ENCODE assay signal across 8 mouse cellular contexts in genomic region chr2:124609711-124610585, GRCm38 (mm10).
A peak's percentile ranks its signal among the peaks of the same experiment; 100 is the strongest.
DNase-seq lines count a peak whose midpoint lies in the region; ATAC-seq and TF ChIP-seq lines count a peak whose summit lies in the region.

No protein-coding gene starts in this region.

- peak overlapping the region; percentile 67 for H3K4me3 ChIP-seq in lung, adult 2 months (replicated peaks; ENCODE audit: extremely low read depth, low read depth, low read length)
- H3K4me3 ChIP-seq in olfactory bulb, adult 2 months (ENCODE audit: insufficient read depth, low read depth, low read length), result peak overlapping the region; percentile 87

- TF ChIP-seq CTCF in lung, adult 2 months (IDR thresholded peaks at IDR 0.05; ENCODE audit: insufficient read depth, low read length), result no peak
- peak; percentile 6; the same call in 1 of the 2 replicates for TF ChIP-seq CTCF in olfactory bulb, adult 2 months (IDR thresholded peaks at IDR 0.05; ENCODE audit: insufficient read depth, low read depth, low read length)

- peak; percentile 83 for DNase-seq in Muller cell, postnatal 12 days (ENCODE audit: inconsistent ontology term)
- DNase-seq in cerebellum, adult 9-10 months, result peak; percentile 77
- DNase-seq in frontal cortex, adult 2 months (ENCODE audit: extremely low spot score in 1 of 2, low spot score in 1 of 2), result peak; percentile 55 to 73
- DNase-seq in layer of hippocampus, adult 8-10 months (ENCODE audit: low spot score in 2 of 2), result peak; percentile 78 to 84
- DNase-seq in lung, adult 2 months, result peak; percentile 86
- peak; percentile 14 to 22 for DNase-seq in thymus, postnatal 36 days

- ATAC-seq in hematopoietic stem cell, adult 5-6 weeks (replicated peaks in 1 of 2; ENCODE audit: insufficient read depth in 1 of 2, low FRiP score in 2 of 2, low TSS enrichment in 1 of 2, low read depth in 1 of 2, poor library complexity in 2 of 2, severe bottlenecking in 2 of 2), result peak; percentile 58 to 65

- WGBS in lung, adult 2 months, result under 1% methylated on average over 80 of the region's 80 CpGs
- WGBS in olfactory bulb, adult 2 months, result under 1% methylated on average over 78 of the region's 80 CpGs

- peaks cover 6% of the 10 kb centered on the region for H3K4me1 ChIP-seq in lung, adult 2 months (ENCODE audit: control insufficient read depth, insufficient read depth, low read length)
- peaks cover 13% of the 10 kb centered on the region for H3K4me1 ChIP-seq in olfactory bulb, adult 2 months (ENCODE audit: control insufficient read depth, insufficient read depth, low read length)

- peak; percentile 79; the same call in 1 of the 2 replicates for TF ChIP-seq POLR2A in lung, adult 2 months (IDR thresholded peaks at IDR 0.05; ENCODE audit: borderline replicate concordance, extremely low read depth, low read depth, low read length)
- TF ChIP-seq POLR2A in olfactory bulb, adult 2 months (IDR thresholded peaks at IDR 0.05; ENCODE audit: insufficient read depth, low read depth, low read length), result no peak

- H3K27ac ChIP-seq in olfactory bulb, adult 2 months (ENCODE audit: insufficient read depth, low read depth, low read length), result peak overlapping the region; percentile 74

Comparison
In these comparisons a context has a peak if more than half of its experiments do, and no peak if none do; other contexts are left out.
1. Peak in every context shown above with its lines: DNase-seq, ATAC-seq, H3K4me3 ChIP-seq and H3K27ac ChIP-seq.
2. DNase-seq: peak in every context shown above with its lines; median percentile 86 in lung, adult 2 months; 83 in Muller cell, postnatal 12 days; 81 in layer of hippocampus, adult 8-10 months; 77 in cerebellum, adult 9-10 months; 64 in frontal cortex, adult 2 months; 18 in thymus, postnatal 36 days.